Mouse (Mus musculus) monocyte, adult 59 days (primary cell): ENCODE results near the gene 1700018B08Rik. TPM values are rescaled to one million over a fixed set of nuclear protein-coding genes. Genes with fewer than 3 reads are reported as not detected.

Experiments
- total RNA-seq, 2 experiments: library from RNA; stranded (reverse); gene quantifications; one replicate each; pipeline ENCODE4 v1.2.4; 2023

Gene 1700018B08Rik
- not detected for total RNA-seq

DNA sequence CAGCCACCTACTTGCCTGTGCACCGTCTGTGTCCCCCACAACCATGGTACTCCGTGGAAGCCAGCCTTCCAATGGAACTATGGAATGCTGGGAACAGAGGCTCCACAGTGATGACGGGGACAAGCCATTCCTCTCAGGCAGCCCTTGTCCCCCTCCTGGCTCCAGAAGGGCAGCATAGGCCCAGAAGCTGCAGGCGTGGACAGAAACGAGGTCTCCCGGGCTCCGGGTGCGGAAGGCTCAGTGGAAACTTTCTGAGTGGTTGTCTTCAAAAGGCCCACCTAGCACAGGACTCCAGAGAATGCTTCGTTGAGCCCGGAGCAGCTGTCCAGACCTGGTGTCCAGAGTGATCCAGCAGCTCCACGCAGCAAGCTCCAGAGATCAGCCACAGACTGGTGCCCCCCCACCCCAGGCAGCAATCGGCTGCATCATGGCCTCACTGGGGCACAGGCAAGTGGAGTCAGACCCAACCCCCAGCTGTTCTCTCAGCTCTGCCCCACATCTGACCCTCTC lies at the start of gene 1700018B08Rik:
TSS of gene 1700018B08Rik (minus strand) at position 45 of the 510 bp plus-strand sequence.

DNA sequence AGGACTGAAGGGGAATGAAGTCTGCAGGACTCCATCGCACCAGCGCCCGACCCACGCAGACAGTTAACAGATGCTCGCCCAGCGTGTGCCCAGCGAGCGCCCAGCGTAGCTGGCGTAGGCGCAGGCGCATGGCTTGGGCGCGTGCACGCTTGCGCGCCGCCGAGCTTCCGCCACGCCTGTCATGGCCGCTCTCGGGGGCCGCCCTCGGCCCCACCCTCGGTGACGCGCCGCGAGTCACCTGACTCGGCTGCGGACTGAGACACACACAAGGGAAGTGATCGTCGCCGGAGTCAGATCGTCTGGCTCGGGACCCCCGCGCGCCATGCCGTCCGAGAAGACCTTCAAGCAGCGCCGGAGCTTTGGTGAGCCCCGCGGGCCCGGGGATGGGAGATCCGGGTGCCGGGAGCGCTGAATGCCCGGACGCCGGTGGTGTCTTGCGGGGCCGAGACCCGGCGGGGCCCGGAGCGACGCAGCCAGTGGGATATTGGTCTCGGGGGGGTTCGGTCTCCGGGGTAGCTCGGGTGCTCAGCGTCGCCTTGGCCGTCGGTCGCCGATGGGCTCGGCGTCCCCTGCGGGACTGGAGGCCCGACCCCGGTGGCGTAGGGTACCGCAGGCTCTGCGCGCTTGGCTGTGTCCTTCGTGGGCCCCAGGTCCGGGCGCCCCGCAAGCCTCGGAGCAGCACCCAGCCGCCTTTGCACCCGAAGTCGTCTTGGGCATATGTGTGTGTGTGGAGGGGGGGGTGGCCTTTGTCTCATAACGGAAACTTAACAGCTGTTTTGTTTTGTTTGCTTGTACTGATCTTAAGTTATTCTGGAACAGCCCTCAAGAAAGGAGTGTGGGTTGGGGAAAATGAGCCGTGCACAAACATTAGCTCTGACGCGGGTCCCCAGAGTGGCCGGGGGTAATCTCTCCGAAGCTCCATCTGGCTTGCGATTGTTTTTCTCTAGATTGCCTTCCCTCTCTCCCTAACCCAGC lies 46.4 kb upstream of the 1700018B08Rik start, which contains the start of gene Map1lc3b:
TSS of gene Map1lc3b (plus strand) at position 159 of the 975 bp plus-strand sequence.

DNA sequence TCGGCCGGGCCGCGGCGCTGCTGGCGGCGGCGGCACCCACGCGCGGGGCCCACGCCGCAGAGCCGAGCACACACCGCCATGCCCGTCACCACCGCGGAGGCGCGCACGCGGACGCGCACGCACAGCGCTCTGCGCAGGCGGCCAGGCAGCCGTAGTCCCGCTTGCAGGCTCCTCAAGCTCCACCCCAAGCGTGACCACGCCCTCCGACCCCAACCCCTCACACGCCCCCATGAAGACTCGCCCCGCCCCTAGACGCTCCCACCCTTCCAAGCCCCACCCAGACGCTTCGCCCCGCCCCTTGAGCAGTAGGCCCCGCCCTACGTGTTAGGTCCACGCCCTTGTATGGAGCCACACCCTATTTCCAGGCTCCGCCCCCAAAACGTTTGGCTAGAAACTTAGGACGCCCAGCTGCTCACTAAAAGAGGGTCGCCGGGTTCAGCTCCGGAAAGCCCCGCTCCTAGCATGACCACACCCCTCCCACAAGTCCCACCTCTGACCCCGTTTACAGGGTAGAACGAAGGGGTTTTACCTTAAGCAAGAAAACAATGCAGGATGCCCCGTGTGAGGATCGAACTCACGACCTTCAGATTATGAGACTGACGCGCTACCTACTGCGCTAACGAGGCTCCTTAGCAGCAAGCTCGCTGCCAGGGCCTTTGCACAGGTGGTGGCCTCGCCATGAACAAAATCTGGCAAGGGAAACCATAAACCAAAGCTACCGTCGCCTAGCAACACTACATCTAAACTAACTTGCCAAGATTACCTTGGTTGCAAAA lies 34.7 kb upstream of the 1700018B08Rik start, which contains the start of gene Fbxo31:
TSS of gene Fbxo31 (minus strand) at position 131 of the 776 bp plus-strand sequence.

Other genes starting within 250 kb of the 1700018B08Rik start
- 10 to 100 TPM; 16.7 to 17.3 TPM for gene Fbxo31, start 34.5 kb upstream of the 1700018B08Rik start, total RNA-seq
- gene Map1lc3b, start 46.0 kb upstream of the 1700018B08Rik start, total RNA-seq = 100 to 1,000 TPM; 181 to 193 TPM
- 1 to 10 TPM in 1 of 2 experiments, under 1 TPM in 1; 0.97 to 2.2 TPM for gene Zcchc14, start 108.6 kb upstream of the 1700018B08Rik start, total RNA-seq
- gene Jph3, start 185.3 kb upstream of the 1700018B08Rik start, total RNA-seq = not detected